Mouse (Mus musculus) hindbrain, embryonic 15.5 days (tissue): Measurements from ENCODE around the gene Col5a1. TPM values are rescaled to one million over a fixed set of nuclear protein-coding genes. Genes with fewer than 3 reads are reported as not detected.

Source experiments
- ATAC-seq: fragments of 200-750 bp; cut with Nextera tagmentation; 2 replicates; pipeline ENCODE4 v1.8.0; 2017; ENCODE audit warnings: low read depth, moderate number of reproducible peaks, moderate TSS enrichment; ENCODE audit not compliant: low FRiP score
- H3K27ac ChIP-seq: fragments of 300-500 bp; sonication (generic); replicated peaks from 2 replicates; pipeline ENCODE4 v1.5.1; 2015; ENCODE audit warnings: mild to moderate bottlenecking, inconsistent platforms
- H3K27me3 ChIP-seq: fragments of 300-500 bp; sonication (generic); 2 replicates; pipeline ENCODE4 v1.6.1; 2015; ENCODE audit warnings: control low read depth, inconsistent platforms
- H3K36me3 ChIP-seq: fragments of 300-500 bp; sonication (generic); 2 replicates; pipeline ENCODE4 v1.6.1; 2015; ENCODE audit warnings: control low read depth, inconsistent platforms
- H3K4me1 ChIP-seq: fragments of 300-500 bp; sonication (generic); replicated peaks from 2 replicates; pipeline ENCODE4 v1.6.1; 2015; ENCODE audit warnings: control low read depth, inconsistent platforms
- H3K4me2 ChIP-seq: fragments of 300-500 bp; sonication (generic); 2 replicates; pipeline ENCODE4 v1.6.1; 2015; ENCODE audit warnings: moderate library complexity, mild to moderate bottlenecking, inconsistent platforms
- H3K4me3 ChIP-seq: fragments of 300-500 bp; sonication (generic); 2 replicates; pipeline ENCODE4 v1.5.1; 2015; ENCODE audit warnings: mild to moderate bottlenecking, inconsistent platforms
- H3K9ac ChIP-seq: fragments of 300-500 bp; sonication (generic); 2 replicates; pipeline ENCODE4 v1.6.1; 2015; ENCODE audit warnings: inconsistent platforms
- H3K9me3 ChIP-seq: fragments of 300-500 bp; sonication (generic); 2 replicates; pipeline ENCODE4 v1.6.1; 2016; ENCODE audit warnings: control low read depth, inconsistent platforms
- WGBS: fragments of 180-500 bp; shearing (Covaris S2); methylation state at CpG from one replicate; pipeline ENCODE4 v1.1.7; 2015; 5-methylcytosine and 5-hydroxymethylcytosine counted together
- polyA plus RNA-seq: library from polyadenylated mRNA; unstranded; fragments of >200 nt; fragmentation: Nextera tagmentation; extraction: Ambion mirVana; gene quantifications from 2 replicates; pipeline ENCODE4 v1.2.1, GENCODE M21; 2015

The Col5a1 gene
- polyA plus RNA-seq, 1 experiment from 2014 or later: 12.0 TPM

DNA sequence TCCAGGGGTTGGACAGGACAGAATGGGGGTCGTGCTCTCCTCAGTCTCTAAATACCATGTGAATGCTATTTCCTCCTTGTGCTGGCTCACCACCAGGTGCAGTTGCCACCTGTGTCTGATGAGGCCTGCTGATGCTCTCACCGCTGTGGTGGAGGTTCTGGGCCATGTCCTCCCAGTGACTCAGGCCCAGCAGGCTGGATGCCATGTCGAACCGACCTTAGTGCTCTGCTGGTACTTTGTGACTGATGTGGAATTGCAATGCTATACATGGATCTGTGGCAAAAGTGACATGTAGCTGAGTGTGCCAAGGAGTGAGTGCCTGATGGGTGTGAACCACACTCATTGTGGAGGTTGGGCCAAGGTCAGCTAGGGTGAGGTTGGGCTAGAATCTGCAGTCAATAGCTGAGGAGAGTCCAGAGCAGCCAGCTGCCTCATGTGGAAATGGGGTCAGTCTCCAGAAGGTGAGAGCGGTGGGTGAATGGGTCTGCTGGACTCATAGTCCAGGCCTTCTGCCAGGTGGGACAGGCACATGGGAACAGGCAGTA is 44.3 kb downstream of the Col5a1 start:
- H3K36me3 ChIP-seq: no peaks in the 10 kb centered on the region
- H3K4me1 ChIP-seq: peaks cover 16% of the 10 kb centered on the region
- 91% methylated on average over 5 of the region's 5 CpGs for WGBS
- H3K9me3 ChIP-seq: no peaks in the 10 kb centered on the region
- no peak overlapping the region for H3K4me2 ChIP-seq
- ATAC-seq: no peak
- no peaks in the 10 kb centered on the region for H3K27me3 ChIP-seq
- H3K27ac ChIP-seq: no peak overlapping the region
- no peak overlapping the region for H3K9ac ChIP-seq
- no peak overlapping the region for H3K4me3 ChIP-seq

DNA sequence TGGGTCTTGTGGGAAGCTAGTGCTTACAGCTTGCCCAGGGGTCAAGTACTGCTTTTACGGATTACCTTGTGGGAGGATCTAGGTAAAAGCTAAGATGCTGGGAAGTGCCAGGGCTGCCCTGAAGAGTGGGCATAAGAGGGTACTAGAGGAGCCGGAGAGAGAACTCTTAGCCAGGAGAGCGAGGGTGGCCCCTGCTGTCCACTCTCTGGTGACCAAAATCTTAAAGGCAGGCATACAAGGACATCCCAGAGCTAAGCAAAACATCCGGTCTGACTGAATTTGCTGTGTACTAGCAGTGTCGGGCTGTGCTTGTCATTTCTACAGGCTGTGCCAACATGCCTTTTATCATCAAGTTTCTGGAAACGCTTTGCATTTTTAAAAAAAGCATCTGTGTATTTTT is 44.9 kb downstream of the Col5a1 start:
- 80% methylated on average over 6 of the region's 6 CpGs for WGBS
- Histone ChIP-seq H3K9me3 (no peaks in the 10 kb centered on the region), H3K36me3 (no peaks in the 10 kb centered on the region), H3K4me3 (no peak overlapping the region), H3K4me2 (no peak overlapping the region), H3K4me1 (peaks cover 16% of the 10 kb centered on the region), H3K27me3 (no peaks in the 10 kb centered on the region), H3K9ac (no peak overlapping the region), H3K27ac (no peak overlapping the region)
- no peak for ATAC-seq

DNA sequence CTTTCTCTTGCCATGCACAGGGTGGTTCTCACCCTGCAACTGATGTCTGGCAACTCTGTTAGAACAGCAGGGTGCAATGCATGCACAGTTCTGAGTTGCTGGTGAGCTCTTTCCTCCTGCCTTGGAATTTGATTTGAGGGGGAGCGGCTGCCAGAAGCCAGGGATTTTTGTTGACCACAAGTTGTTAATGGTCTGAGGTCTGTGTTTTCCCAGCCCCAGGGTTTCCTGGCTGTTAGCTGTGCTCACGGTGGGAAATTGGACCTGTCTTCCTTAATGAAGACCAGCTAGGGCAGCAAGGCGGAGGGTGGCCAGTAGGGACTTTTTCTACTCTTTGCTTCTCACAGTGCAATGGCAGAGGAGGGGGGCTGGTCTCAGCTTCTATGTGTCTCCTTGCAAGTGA is 45.7 kb downstream of the Col5a1 start:
- 46% methylated on average over 3 of the region's 3 CpGs for WGBS

DNA sequence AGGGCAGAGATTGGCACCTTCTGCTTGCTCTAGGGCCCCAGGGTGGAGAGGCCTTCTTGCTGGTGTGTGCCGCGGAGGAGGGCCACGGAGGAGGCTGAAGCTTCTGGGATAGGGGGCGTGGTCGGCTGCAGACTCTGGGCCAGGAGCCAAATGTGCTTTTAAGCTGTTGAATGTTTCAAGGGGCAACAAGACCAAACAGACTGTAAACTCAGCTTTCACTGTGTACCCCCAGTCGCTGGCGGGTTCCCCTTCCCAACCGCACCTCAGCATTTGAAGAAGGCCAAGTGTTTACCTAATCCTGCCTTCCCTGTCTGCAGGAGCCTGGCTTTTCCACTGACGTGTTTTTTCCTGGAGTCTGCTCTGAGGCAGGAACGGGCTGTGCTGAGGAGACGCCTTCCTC is 48.0 kb downstream of the Col5a1 start:
- ATAC-seq: peak; percentile 39; the same call in 1 of the 2 replicates
- no peaks in the 10 kb centered on the region for H3K27me3 ChIP-seq
- no peak overlapping the region for H3K4me3 ChIP-seq
- no peaks in the 10 kb centered on the region for H3K9me3 ChIP-seq
- H3K4me2 ChIP-seq: no peak overlapping the region
- no peak overlapping the region for H3K9ac ChIP-seq
- WGBS: 47% methylated on average over 11 of the region's 11 CpGs
- H3K4me1 ChIP-seq: peaks cover 23% of the 10 kb centered on the region
- H3K27ac ChIP-seq: no peak overlapping the region
- no peaks in the 10 kb centered on the region for H3K36me3 ChIP-seq

More for the DNA sequence above, 45.7 kb downstream of the Col5a1 start:
- no peaks in the 10 kb centered on the region for H3K36me3 ChIP-seq
- H3K9me3 ChIP-seq: no peaks in the 10 kb centered on the region
- H3K4me3 ChIP-seq: no peak overlapping the region
- H3K27ac ChIP-seq: 0 out of 2 replicates have a peak overlapping the region, but pooled peaks have one; percentile 22
- no peaks in the 10 kb centered on the region for H3K27me3 ChIP-seq
- H3K4me1 ChIP-seq: peaks cover 23% of the 10 kb centered on the region
- no peak overlapping the region for H3K4me2 ChIP-seq
- H3K9ac ChIP-seq: no peak overlapping the region
- no peak for ATAC-seq

DNA sequence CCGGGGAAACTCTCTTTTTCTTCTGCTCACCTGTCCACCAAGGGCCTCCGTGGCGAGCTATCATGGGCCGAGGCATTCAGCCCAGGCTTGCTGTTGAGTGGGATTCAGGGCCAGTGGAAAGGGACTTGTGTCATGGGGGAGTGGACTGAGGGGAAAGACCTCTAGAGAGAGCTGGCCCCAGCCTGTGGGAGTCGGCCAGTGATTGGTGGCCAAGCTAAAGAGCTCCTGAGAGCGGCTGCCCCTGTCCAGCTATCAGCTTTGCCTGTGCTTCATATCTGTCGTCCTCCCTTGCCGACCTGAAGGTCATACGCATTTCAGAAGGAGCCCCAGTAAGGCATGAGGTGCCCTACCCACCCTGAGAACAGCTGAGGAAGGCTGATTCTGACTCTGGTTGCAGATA is 48.6 kb downstream of the Col5a1 start:
- WGBS: 88% methylated on average over 9 of the region's 9 CpGs
- no peak overlapping the region for H3K27ac ChIP-seq

DNA sequence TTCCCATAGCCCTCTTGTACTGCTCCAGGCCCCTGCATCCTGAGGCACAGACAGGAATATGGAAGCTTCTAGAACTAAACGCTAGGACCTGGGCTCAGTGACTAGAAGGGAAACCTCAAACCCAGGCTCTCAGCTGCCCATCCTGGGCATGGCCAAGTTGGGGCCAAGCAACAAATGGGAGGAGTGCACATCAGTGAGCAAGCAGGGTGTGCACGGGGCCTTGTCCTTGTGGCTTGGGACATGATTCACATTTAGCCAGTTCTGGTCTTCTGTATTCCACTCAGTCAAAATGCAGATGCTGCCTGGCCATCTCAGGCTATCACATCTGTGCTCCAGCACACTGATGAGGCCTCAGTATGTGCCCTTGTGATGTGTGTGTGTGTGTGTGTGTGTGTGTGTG is 49.2 kb downstream of the Col5a1 start:
- Histone ChIP-seq H3K9me3 (no peaks in the 10 kb centered on the region), H3K27ac (no peak overlapping the region), H3K27me3 (no peaks in the 10 kb centered on the region), H3K4me1 (peaks cover 27% of the 10 kb centered on the region), H3K36me3 (no peaks in the 10 kb centered on the region), H3K4me3 (no peak overlapping the region), H3K4me2 (no peak overlapping the region), H3K9ac (no peak overlapping the region)
- 93% methylated on average over 2 of the region's 2 CpGs for WGBS
- ATAC-seq: no peak

More for the DNA sequence above, 48.6 kb downstream of the Col5a1 start:
- H3K4me2 ChIP-seq: no peak overlapping the region
- H3K9ac ChIP-seq: no peak overlapping the region
- no peaks in the 10 kb centered on the region for H3K9me3 ChIP-seq
- no peaks in the 10 kb centered on the region for H3K36me3 ChIP-seq
- no peak overlapping the region for H3K4me3 ChIP-seq
- ATAC-seq: no peak
- peaks cover 23% of the 10 kb centered on the region for H3K4me1 ChIP-seq
- no peaks in the 10 kb centered on the region for H3K27me3 ChIP-seq

DNA sequence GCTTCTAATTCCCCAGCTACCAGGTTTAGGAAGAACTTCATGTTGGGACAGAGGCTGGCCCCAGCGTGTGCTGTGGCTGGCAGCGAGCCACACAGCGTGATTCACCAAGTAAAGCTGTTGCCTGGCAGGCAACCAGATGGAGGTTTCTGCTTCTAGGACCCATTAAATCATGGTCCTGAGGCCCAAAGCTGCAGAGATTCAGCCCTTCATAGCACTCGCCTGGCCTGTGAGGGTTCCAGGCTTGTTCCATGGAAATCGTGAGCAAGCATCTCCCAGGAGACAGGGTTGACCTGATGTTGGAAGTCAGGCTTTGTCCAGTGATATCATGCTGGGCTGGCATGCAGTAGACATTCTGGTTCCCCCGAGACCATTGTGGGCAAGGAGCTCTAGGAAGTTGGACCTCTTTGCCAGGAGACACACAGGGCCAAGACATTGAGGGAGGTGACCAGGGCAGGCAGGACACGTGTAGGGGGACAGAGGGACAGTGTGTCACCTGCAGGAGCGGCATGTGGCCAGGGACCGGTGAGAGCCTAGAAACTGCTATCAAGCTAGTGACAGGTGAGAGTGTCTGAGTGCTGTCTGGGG is 50.5 kb downstream of the Col5a1 start:
- no peaks in the 10 kb centered on the region for H3K36me3 ChIP-seq
- no peak overlapping the region for H3K4me3 ChIP-seq
- H3K27ac ChIP-seq: 0 out of 2 replicates have a peak overlapping the region, but pooled peaks have one; percentile 37
- H3K9ac ChIP-seq: no peak overlapping the region
- WGBS: 60% methylated on average over 9 of the region's 9 CpGs
- no peak overlapping the region for H3K4me2 ChIP-seq
- H3K4me1 ChIP-seq: peaks cover 24% of the 10 kb centered on the region
- no peak for ATAC-seq
- H3K9me3 ChIP-seq: no peaks in the 10 kb centered on the region
- H3K27me3 ChIP-seq: no peaks in the 10 kb centered on the region

DNA sequence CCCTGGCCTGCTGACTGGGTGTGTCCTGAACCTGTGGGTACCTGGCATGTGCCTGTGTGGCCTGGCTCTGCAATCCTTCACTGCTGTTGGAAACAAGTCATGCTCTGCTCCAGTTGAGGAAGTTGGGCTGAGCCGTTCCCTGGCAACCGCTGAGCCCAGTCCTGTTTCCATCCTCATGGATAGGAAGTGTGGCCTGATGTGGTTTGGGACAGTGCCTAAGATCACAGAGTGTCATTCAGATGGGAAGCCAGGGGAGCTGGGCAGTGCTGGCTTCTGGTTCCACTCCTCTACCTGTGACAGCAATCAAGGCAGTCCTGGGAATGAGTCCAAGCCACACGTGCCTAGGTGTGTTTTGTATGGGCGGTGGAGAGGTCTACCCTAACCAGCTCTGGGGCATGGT is 53.2 kb downstream of the Col5a1 start:
- Histone ChIP-seq H3K9ac (no peak overlapping the region), H3K4me3 (no peak overlapping the region), H3K4me1 (peaks cover 14% of the 10 kb centered on the region), H3K9me3 (no peaks in the 10 kb centered on the region), H3K27me3 (no peaks in the 10 kb centered on the region), H3K4me2 (no peak overlapping the region), H3K27ac (peak overlapping the region; percentile 39; the same call in 1 of the 2 replicates), H3K36me3 (no peaks in the 10 kb centered on the region)
- ATAC-seq: no peak
- 93% methylated on average over 4 of the region's 4 CpGs for WGBS

DNA sequence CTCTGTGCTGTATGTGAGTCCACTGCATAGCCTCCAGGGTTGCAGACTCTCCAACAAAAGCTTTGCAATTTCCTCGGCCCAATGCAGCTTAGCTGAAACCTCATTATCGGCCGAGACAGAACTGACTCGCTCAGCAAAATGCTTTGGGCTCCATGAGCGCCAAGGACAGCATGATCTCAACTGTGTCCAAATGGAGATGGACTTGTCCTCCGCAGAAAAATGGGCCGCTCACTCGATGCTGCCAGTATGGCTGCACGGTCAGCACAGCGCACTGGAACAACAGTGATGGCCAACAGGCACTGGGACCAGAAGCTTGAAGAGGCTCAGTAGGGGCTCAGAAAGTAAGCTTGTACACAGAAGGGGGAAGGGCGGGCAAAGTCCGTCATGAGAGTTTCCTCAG is 53.9 kb downstream of the Col5a1 start:
- H3K27ac ChIP-seq: peak overlapping the region; percentile 39

DNA sequence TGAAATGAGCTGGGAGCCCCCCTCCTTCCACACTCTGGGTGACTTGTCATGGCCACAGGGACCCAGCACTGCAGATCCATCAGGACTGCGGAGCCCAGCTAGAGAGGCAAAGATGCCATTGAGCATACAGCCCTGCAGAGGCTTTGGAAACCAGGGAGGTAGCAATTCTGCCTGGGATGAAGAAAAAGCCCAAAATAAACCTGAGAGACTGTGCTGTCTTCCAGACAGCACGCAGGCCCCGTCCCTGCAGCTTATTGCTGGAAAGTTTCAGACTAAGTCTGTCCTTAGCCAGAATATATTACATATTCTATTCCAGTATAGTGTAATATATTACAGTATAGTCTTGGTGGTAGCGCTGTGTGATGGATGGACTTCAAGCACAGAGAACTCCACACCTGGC is 61.0 kb downstream of the Col5a1 start:
- no peak overlapping the region for H3K4me2 ChIP-seq
- ATAC-seq: no peak
- no peak overlapping the region for H3K4me3 ChIP-seq
- 94% methylated on average over 4 of the region's 4 CpGs for WGBS
- no peak overlapping the region for H3K9ac ChIP-seq
- no peaks in the 10 kb centered on the region for H3K36me3 ChIP-seq
- H3K27me3 ChIP-seq: no peaks in the 10 kb centered on the region
- no peak overlapping the region for H3K27ac ChIP-seq
- no peaks in the 10 kb centered on the region for H3K4me1 ChIP-seq
- H3K9me3 ChIP-seq: no peaks in the 10 kb centered on the region

More for the DNA sequence above, 53.9 kb downstream of the Col5a1 start:
- peaks cover 11% of the 10 kb centered on the region; the same call in 1 of the 2 replicates for H3K4me1 ChIP-seq
- no peak overlapping the region for H3K4me3 ChIP-seq
- no peak overlapping the region for H3K4me2 ChIP-seq
- 70% methylated on average over 12 of the region's 12 CpGs for WGBS
- no peaks in the 10 kb centered on the region for H3K9me3 ChIP-seq
- no peak for ATAC-seq
- no peak overlapping the region for H3K9ac ChIP-seq
- H3K36me3 ChIP-seq: no peaks in the 10 kb centered on the region
- no peaks in the 10 kb centered on the region for H3K27me3 ChIP-seq

DNA sequence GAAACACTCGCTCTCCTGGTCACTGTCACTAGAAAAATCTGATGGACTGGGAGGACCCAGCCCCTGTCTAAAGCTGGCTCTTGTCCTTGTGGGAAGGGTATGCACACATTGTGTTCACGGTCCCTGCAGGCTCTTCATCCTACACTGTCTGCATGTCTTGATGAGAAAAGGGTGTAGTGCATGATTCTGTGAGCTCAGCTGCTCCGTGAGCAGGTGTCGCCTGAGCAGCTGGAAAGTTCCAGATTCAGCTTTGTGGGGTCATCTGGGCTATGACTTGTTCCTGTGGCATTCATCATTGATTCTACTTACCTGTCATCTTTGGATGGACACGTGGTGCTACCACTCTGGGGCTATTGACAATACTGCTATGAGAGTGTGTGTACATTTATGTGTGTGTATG is 61.7 kb downstream of the Col5a1 start:
- no peak overlapping the region for H3K4me3 ChIP-seq
- no peaks in the 10 kb centered on the region for H3K36me3 ChIP-seq
- no peak for ATAC-seq
- no peaks in the 10 kb centered on the region for H3K4me1 ChIP-seq
- no peaks in the 10 kb centered on the region for H3K27me3 ChIP-seq
- H3K9me3 ChIP-seq: no peaks in the 10 kb centered on the region
- H3K27ac ChIP-seq: no peak overlapping the region
- no peak overlapping the region for H3K4me2 ChIP-seq
- H3K9ac ChIP-seq: no peak overlapping the region
- WGBS: 85% methylated on average over 5 of the region's 5 CpGs

DNA sequence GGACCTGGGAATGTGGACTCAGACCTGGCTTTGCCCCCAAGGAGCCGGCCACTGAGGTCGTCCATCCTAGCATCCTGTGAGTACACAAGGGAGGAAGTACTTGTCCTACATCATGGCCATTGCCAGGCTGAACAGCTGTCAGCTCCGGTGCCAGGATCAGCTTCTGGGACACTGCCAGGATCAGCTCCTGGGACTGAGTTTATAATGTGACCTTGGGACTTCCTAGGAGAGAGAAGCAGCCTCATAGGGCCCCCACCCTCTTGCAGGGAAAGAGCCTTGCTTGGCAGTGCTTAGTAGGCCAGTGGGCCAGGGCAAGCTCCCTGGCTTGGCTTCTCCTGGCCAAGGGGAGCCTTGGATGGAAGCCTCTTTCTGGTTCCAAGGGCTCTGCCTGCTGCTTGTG is 67.6 kb downstream of the Col5a1 start:
- H3K36me3 ChIP-seq: no peaks in the 10 kb centered on the region
- no peak overlapping the region for H3K9ac ChIP-seq
- WGBS: 63% methylated on average over 3 of the region's 3 CpGs
- no peaks in the 10 kb centered on the region for H3K9me3 ChIP-seq
- no peaks in the 10 kb centered on the region for H3K27me3 ChIP-seq
- no peak for ATAC-seq
- no peak overlapping the region for H3K4me3 ChIP-seq
- no peak overlapping the region for H3K4me2 ChIP-seq
- H3K27ac ChIP-seq: no peak overlapping the region
- H3K4me1 ChIP-seq: peaks cover 17% of the 10 kb centered on the region

DNA sequence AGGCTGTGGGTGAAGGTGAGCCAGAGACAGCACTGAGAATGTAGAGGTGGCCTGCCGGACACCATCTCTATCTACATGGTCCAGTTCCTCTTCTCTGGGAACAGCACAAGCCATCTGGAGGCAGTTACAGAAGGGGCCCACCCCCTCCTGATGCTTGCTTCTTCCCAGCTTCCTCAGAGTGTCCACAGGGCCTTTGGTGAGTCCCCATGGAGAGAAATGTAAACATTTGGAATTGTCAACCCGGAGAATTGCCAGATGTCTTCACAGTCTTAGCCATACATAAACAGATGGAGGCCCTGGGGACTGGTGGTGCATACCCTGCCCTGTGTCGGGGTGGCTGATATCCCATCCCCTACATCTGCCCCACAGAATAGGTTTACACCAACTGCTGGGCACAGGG is 68.7 kb downstream of the Col5a1 start:
- H3K27ac ChIP-seq: no peak overlapping the region
- 61% methylated on average over 3 of the region's 3 CpGs for WGBS
- no peak overlapping the region for H3K4me2 ChIP-seq
- ATAC-seq: no peak; the same call in 1 of the 2 replicates
- no peaks in the 10 kb centered on the region for H3K36me3 ChIP-seq
- no peaks in the 10 kb centered on the region for H3K27me3 ChIP-seq
- H3K4me3 ChIP-seq: no peak overlapping the region
- H3K9ac ChIP-seq: no peak overlapping the region
- peaks cover 17% of the 10 kb centered on the region for H3K4me1 ChIP-seq
- H3K9me3 ChIP-seq: no peaks in the 10 kb centered on the region
